Mouse (Mus musculus) ovary, postnatal 14 days (tissue): Measurements from ENCODE around the gene Pwp2.
A peak's percentile ranks its signal among the peaks of the same experiment; 100 is the strongest.

Experiments
- DNase-seq: peaks from one replicate; pipeline ENCODE4 v3.0.0; 2022; ENCODE audit warnings: low spot score

Gene Pwp2

GRCm38 (mm10) chr10:78171057-78171456, 13.9 kb downstream of the Pwp2 start:
- no peak for DNase-seq

- no peak for DNase-seq
Measured at GRCm38 (mm10) chr10:78170445-78170844, 14.5 kb downstream of the Pwp2 start.

GRCm38 (mm10) chr10:78169281-78170042, 15.5 kb downstream of the Pwp2 start, which contains the start of gene D10Jhu81e:
D10Jhu81e (minus strand) TSS chr10:78169782.
- DNase-seq: peak; percentile 99

GRCm38 (mm10) chr10:78168792-78169191, 16.2 kb downstream of the Pwp2 start:
- no peak for DNase-seq

- no peak for DNase-seq
Measured at GRCm38 (mm10) chr10:78167775-78168174, 17.2 kb downstream of the Pwp2 start.

GRCm38 (mm10) chr10:78167333-78167732, 17.6 kb downstream of the Pwp2 start:
- DNase-seq: no peak

GRCm38 (mm10) chr10:78165256-78166005, 19.5 kb downstream of the Pwp2 start:
- DNase-seq: no peak

- no peak for DNase-seq
Measured at GRCm38 (mm10) chr10:78164786-78165185, 20.2 kb downstream of the Pwp2 start.

- DNase-seq: peak; percentile 62
Measured at GRCm38 (mm10) chr10:78163923-78164322, 21.0 kb downstream of the Pwp2 start.

- DNase-seq: no peak
Measured at GRCm38 (mm10) chr10:78163241-78163640, 21.7 kb downstream of the Pwp2 start.

GRCm38 (mm10) chr10:78162646-78163045, 22.3 kb downstream of the Pwp2 start:
- DNase-seq: no peak

GRCm38 (mm10) chr10:78161096-78161495, 23.9 kb downstream of the Pwp2 start:
- no peak for DNase-seq

- DNase-seq: no peak
Measured at GRCm38 (mm10) chr10:78160369-78161095, 24.4 kb downstream of the Pwp2 start.

GRCm38 (mm10) chr10:78159906-78160305, 25.0 kb downstream of the Pwp2 start:
- peak; percentile 92 for DNase-seq

- no peak for DNase-seq
Measured at GRCm38 (mm10) chr10:78159252-78159878, 25.6 kb downstream of the Pwp2 start.

GRCm38 (mm10) chr10:78158041-78158440, 26.9 kb downstream of the Pwp2 start:
- no peak for DNase-seq

GRCm38 (mm10) chr10:78156926-78157325, 28.0 kb downstream of the Pwp2 start:
- DNase-seq: no peak

GRCm38 (mm10) chr10:78148834-78149766, 35.8 kb downstream of the Pwp2 start:
- DNase-seq: no peak

- no peak for DNase-seq
Measured at GRCm38 (mm10) chr10:78147908-78148441, 37.0 kb downstream of the Pwp2 start.

- no peak for DNase-seq
Measured at GRCm38 (mm10) chr10:78143727-78144505, 41.0 kb downstream of the Pwp2 start.
